Mouse (Mus musculus) adrenal gland, postnatal 14 days (tissue): ENCODE measurements around the gene Tspan11. TPM values are rescaled to one million over a fixed set of nuclear protein-coding genes. Genes with fewer than 3 reads are reported as not detected.
A peak's percentile ranks its signal among the peaks of the same experiment; 100 is the strongest.

ENCODE experiments used
- DNase-seq: peaks from one replicate; pipeline ENCODE4 v3.0.0; 2021; ENCODE audit warnings: mixed read lengths
- total RNA-seq: library from RNA; stranded (reverse); gene quantifications from 2 replicates; pipeline ENCODE4 v1.2.3, GENCODE M21; 2021

Tspan11 gene
- total RNA-seq, 1 experiment from 2014 or later = 5.2 TPM

DNA sequence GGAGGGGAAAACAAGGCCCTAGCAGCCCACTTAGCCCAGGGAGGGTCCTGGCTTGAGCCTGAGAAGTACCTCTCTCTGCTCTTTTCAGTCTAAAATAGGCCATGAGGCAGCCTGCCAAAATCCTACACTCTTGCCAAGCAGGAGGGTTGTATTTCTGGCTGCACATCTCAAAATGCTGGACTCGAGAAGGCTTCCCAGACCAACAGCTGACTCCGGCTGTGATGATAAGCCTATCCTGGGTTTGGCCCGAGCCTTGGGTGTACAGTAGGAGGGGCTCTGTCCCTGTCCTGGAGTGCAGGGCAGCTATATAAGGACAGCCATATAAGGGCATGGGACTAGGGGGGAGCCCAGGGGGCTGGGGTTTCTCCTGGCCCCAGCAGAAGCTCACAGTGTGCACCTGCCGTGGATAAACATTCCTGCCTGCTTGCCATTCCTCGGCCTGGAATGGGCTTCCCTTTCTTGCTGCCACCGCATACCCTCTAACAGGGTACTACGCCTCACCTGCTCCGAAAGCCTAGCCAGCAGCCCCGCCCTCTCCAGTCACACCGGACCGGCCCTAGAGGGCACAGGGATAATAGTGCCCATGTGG, 102.3 kb downstream of the Tspan11 start:
- peak; percentile 64 for DNase-seq

GRCm38 (mm10) chr6:127991509-127992176, 104.3 kb downstream of the Tspan11 start:
- peak; percentile 61 for DNase-seq

- DNase-seq = no peak
These were observed 105.6 kb downstream of the Tspan11 start for GRCm38 (mm10) chr6:127992993-127993392.

GRCm38 (mm10) chr6:127996928-127997327, 109.5 kb downstream of the Tspan11 start:
- DNase-seq = no peak

DNA sequence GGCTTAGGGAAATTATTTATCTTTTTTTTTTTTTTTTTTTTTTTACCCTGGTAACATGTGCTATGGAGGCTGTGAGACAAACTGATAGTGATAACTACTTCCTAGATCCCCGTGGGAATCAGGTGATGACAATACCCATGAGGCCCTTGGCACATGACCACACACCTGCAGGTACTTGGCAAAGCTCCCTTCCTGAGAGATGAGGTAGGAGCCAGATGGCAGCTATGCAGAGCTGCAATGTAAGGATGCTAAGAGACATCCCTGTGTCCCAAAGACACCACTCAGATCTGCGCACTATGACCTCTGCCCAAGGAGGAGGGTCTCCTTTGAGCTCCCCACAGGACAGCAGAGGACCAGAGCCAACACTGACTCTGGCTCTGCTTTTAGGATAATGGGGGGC, 111.7 kb downstream of the Tspan11 start:
- DNase-seq = no peak

GRCm38 (mm10) chr6:128000777-128001176, 113.4 kb downstream of the Tspan11 start:
- no peak for DNase-seq

- no peak for DNase-seq
These were observed 114.2 kb downstream of the Tspan11 start for GRCm38 (mm10) chr6:128001587-128001986.

DNA sequence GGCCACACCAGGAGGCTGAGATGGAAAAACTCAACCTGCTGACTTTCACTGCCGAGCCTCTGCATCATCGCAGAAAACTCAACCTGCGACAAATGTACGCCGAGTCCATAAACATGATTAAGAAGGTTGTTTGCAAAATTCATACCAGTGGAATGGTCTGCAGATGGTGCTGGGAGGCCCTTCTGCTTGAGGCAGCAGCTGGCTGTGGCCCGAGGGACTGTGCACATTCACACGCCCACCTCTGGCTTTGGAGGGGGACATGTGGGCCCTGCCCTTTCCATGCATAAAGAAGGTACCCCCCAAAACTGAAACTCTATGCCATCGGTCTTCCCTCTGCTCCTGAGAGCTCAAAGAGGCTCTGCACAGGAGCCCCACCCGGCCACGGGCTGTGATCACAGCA, 114.7 kb downstream of the Tspan11 start:
- DNase-seq = no peak

GRCm38 (mm10) chr6:128002667-128003066, 115.3 kb downstream of the Tspan11 start:
- DNase-seq = no peak

DNA sequence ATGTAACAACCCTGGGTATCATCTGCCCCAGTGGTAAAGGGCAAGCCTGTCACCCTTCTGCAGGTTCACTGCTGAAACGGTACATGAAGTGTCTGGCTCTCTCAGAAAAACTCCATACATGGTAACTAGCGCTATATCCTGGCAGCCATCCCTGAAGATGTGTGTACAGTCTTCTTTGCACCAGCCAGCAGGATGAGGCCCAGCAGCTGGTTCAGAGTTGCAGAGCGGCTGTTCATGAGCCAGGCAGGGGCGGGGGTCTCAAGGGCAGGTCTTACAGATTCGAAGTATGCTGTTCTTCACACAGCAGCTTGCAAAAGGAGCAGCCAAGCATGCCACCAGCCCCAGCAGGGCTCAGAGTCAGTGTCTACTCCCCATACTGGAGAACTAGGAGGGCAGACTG, 116.2 kb downstream of the Tspan11 start:
- no peak for DNase-seq

Other genes starting within 250 kb of the Tspan11 start
- gene Prmt8, start 118.1 kb upstream of the Tspan11 start, total RNA-seq = 0.11 TPM in 1 of 2 replicates, not detected in the other